Mouse (Mus musculus) myocyte (in vitro differentiated cells): ENCODE measurements around the gene Gm9803. TPM values are rescaled to one million over a fixed set of nuclear protein-coding genes. Genes with fewer than 3 reads are reported as not detected.
"Not testable (repeated sequence)": the region's sequence is repeated elsewhere in the genome, so short reads cannot be mapped to it uniquely, and the experiment has no call there.

Experiments used
- H3K27me3 ChIP-seq: one replicate; pipeline ENCODE4 v1.6.1; 2011; ENCODE audit not compliant: control insufficient read depth, insufficient read depth, insufficient read length
- H3K36me3 ChIP-seq: one replicate; pipeline ENCODE4 v1.6.1; 2011; ENCODE audit not compliant: control insufficient read depth, insufficient read depth
- H3K4me2 ChIP-seq: one replicate; pipeline ENCODE4 v1.6.1; 2011; ENCODE audit warnings: low read depth, control low read depth
- H3K4me3 ChIP-seq: one replicate; pipeline ENCODE4 v1.5.1; 2011; ENCODE audit warnings: mild to moderate bottlenecking, control low read depth, moderate library complexity
- H3K79me2 ChIP-seq: one replicate; pipeline ENCODE4 v1.6.1; 2011; ENCODE audit not compliant: control insufficient read depth, insufficient read depth
- H3ac ChIP-seq: one replicate; pipeline ENCODE4 v1.6.1; 2011; ENCODE audit not compliant: control insufficient read depth, insufficient read length
- CEBPB ChIP-seq: IDR thresholded peaks from 2 replicates; pipeline ENCODE4 v1.6.1; 2011; ENCODE audit warnings: mild to moderate bottlenecking, moderate library complexity; ENCODE audit not compliant: poor library complexity, insufficient read depth, severe bottlenecking
- E2F4 ChIP-seq: IDR thresholded peaks from one replicate; pipeline ENCODE4 v1.6.1; 2011; ENCODE audit warnings: mild to moderate bottlenecking, control low read depth, moderate library complexity; ENCODE audit not compliant: insufficient read depth
- MAX ChIP-seq: IDR thresholded peaks from one replicate; pipeline ENCODE4 v1.6.1; 2011; ENCODE audit warnings: low read depth, mild to moderate bottlenecking, control low read depth
- MYOD1 ChIP-seq, 3 experiments: IDR thresholded peaks; one replicate each; pipeline ENCODE4 v1.6.1; 2011; ENCODE audit warnings: control low read depth in 2 of 3, low read depth in 2 of 3, mild to moderate bottlenecking in 2 of 3, moderate library complexity in 1 of 3; ENCODE audit not compliant: insufficient read length in 2 of 3, control insufficient read depth in 1 of 3
- MYOG ChIP-seq, 3 experiments: IDR thresholded peaks; one replicate each; pipeline ENCODE4 v1.6.1; 2011; ENCODE audit warnings: control low read depth in 2 of 3, low read depth in 2 of 3, mild to moderate bottlenecking in 2 of 3; ENCODE audit not compliant: insufficient read length in 2 of 3, control insufficient read depth in 1 of 3, insufficient read depth in 1 of 3
- POLR2A ChIP-seq: IDR thresholded peaks from one replicate; pipeline ENCODE4 v1.6.1; 2011; ENCODE audit warnings: low read depth, mild to moderate bottlenecking, control low read depth, moderate library complexity; ENCODE audit not compliant: insufficient read length
- POLR2AphosphoS2 ChIP-seq: IDR thresholded peaks from one replicate; pipeline ENCODE4 v1.6.1; 2011; ENCODE audit warnings: low read depth, control low read depth; ENCODE audit not compliant: insufficient read length
- REST ChIP-seq: IDR thresholded peaks from one replicate; pipeline ENCODE4 v1.6.1; 2011; ENCODE audit warnings: mild to moderate bottlenecking, control low read depth, moderate library complexity; ENCODE audit not compliant: insufficient read depth, insufficient read length
- SRF ChIP-seq: IDR thresholded peaks from one replicate; pipeline ENCODE4 v1.6.1; 2011; ENCODE audit warnings: low read depth; ENCODE audit not compliant: control insufficient read depth, insufficient read length
- TCF3 ChIP-seq: IDR thresholded peaks from one replicate; pipeline ENCODE4 v1.6.1; 2011; ENCODE audit warnings: low read depth, control low read depth; ENCODE audit not compliant: insufficient read length
- USF1 ChIP-seq: IDR thresholded peaks from one replicate; pipeline ENCODE4 v1.6.1; 2011; ENCODE audit warnings: low read depth, mild to moderate bottlenecking, control low read depth, moderate library complexity
- polyA plus RNA-seq: library from polyadenylated mRNA; unstranded; fragments of >200 nt; fragmentation: generic; extraction: Trizol; gene quantifications from one replicate; pipeline ENCODE4 v1.2.1, GENCODE M21; 2012; ENCODE audit warnings: missing spikeins

The Gm9803 gene
- 11.3 TPM for polyA plus RNA-seq

GRCm38 (mm10) chr10:43523931-43524330 is at the start of gene Gm9803:
TSS of gene Gm9803 (plus strand) at chr10:43524084.
- not testable (repeated sequence) for H3ac ChIP-seq, H3K4me3 ChIP-seq, H3K4me2 ChIP-seq, H3K27me3 ChIP-seq, H3K36me3 ChIP-seq, H3K79me2 ChIP-seq

DNA sequence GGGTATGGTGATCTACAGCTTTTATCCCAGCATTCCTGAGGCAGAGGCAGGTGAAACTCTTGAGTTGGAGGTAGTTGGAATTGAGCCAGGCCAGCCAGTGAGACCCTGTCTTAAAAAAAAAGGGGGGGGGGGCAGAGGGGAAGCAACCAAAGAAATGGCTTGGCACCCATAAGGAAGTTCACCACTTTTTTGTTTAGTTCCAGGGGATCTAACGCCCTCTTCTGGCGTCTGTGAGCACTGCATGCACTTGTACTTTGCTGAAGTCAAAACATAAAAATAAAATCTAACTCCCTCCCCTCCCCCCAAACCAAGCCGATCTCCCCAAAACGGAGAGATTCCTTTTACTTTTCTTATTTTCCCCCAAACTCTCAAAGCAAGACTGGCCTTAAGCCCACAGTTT is 48.5 kb upstream of the Gm9803 start:
- TF ChIP-seq SRF (no peak), MYOG (IDR thresholded peaks at IDR 0.05; ENCODE audit: control insufficient read depth in 1 of 3, insufficient read depth in 1 of 3, insufficient read length in 2 of 3, low read depth in 2 of 3) (no peak), E2F4 (no peak), REST (no peak), CEBPB (no peak), POLR2AphosphoS2 (no peak), POLR2A (no peak)
- Histone ChIP-seq H3K36me3 (no peaks in the 10 kb centered on the region), H3K27me3 (no peaks in the 10 kb centered on the region), H3K79me2 (peaks cover 5% of the 10 kb centered on the region), H3K4me2 (no peak overlapping the region), H3ac (no peak overlapping the region), H3K4me3 (no peak overlapping the region)

- no peak overlapping the region for H3ac ChIP-seq
- H3K36me3 ChIP-seq: no peaks in the 10 kb centered on the region
- H3K27me3 ChIP-seq: no peaks in the 10 kb centered on the region
- H3K79me2 ChIP-seq: peaks cover 17% of the 10 kb centered on the region
- peak overlapping the region; percentile 44 for H3K4me3 ChIP-seq
- peak overlapping the region; percentile 69 for H3K4me2 ChIP-seq
- TF ChIP-seq REST: no peak
- no peak for TF ChIP-seq SRF
- no peak for TF ChIP-seq MYOD1 (IDR thresholded peaks at IDR 0.05; ENCODE audit: control insufficient read depth in 1 of 3, insufficient read length in 2 of 3, low read depth in 2 of 3)
- TF ChIP-seq USF1: no peak
- no peak for TF ChIP-seq TCF3
- no peak for TF ChIP-seq E2F4
- no peak for TF ChIP-seq POLR2A
- TF ChIP-seq MAX: no peak
- TF ChIP-seq POLR2AphosphoS2: no peak
- no peak for TF ChIP-seq MYOG (IDR thresholded peaks at IDR 0.05; ENCODE audit: control insufficient read depth in 1 of 3, insufficient read depth in 1 of 3, insufficient read length in 2 of 3, low read depth in 2 of 3)
These were observed 46.4 kb upstream of the Gm9803 start for GRCm38 (mm10) chr10:43477459-43477858.

GRCm38 (mm10) chr10:43477865-43478681 is 45.8 kb upstream of the Gm9803 start:
- Histone ChIP-seq H3K4me3 (peak overlapping the region; percentile 44), H3K36me3 (no peaks in the 10 kb centered on the region), H3K79me2 (peaks cover 17% of the 10 kb centered on the region), H3K4me2 (peak overlapping the region; percentile 69), H3K27me3 (no peaks in the 10 kb centered on the region), H3ac (peak overlapping the region; percentile 67)
- TF ChIP-seq USF1: no peak

DNA sequence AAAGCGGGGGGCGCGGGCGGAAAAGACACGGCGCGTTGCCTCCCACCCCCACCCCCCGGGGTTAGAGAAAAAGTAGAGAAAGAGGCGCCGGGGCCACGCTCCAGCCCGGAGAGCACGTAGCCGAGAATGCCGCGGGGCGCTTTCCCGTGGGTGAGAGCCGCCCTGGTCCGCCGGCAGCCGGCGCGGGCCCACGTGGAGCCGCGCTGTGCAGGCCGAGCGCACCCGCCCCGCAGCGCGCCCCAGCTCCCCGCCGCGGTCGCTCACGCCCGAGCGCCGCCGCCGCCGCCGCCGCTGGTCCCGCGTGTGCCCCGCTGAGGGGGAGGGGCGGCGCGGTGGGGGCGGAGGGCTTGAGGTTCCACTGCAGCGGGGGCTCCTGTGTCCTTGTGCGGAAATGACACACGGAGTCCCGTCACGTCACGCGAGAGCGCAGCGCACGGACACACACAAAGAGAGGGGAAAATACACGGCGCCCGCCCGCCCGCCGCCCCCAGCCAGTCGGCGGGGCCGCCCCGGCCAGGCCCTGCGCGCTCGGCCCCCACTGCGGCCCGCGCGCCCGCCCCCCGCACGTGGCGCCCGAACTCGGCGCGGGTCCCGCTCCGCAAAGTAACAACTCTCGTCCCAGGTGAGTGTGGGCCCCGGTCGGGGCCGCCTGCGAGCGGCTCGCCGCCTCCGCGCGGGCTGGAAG is 45.0 kb upstream of the Gm9803 start, which contains the start of gene Bend3:
Bend3 (plus strand) TSS at position 81 of the 685 bp plus-strand sequence.
- Histone ChIP-seq H3K79me2 (peaks cover 17% of the 10 kb centered on the region), H3K27me3 (no peaks in the 10 kb centered on the region), H3K4me3 (peak within 1 kb of the TSS; percentile 44), H3ac (peak within 1 kb of the TSS; percentile 67), H3K4me2 (peak within 1 kb of the TSS; percentile 69), H3K36me3 (no peaks in the 10 kb centered on the region)
- TF ChIP-seq CEBPB (no peak), REST (no peak), TCF3 (no peak), POLR2A (peak; percentile 35), MYOD1 (IDR thresholded peaks at IDR 0.05; ENCODE audit: control insufficient read depth in 1 of 3, insufficient read length in 2 of 3, low read depth in 2 of 3) (no peak)
